Mouse (Mus musculus) left cerebral cortex, postnatal 36 days (tissue): Measurements from ENCODE around the gene Lefty1. TPM values are rescaled to one million over a fixed set of nuclear protein-coding genes. Genes with fewer than 3 reads are reported as not detected.
"Not testable (repeated sequence)": the region's sequence is repeated elsewhere in the genome, so short reads cannot be mapped to it uniquely, and the experiment has no call there.

ENCODE experiments used
- DNase-seq, 2 experiments: peaks; one replicate each; pipeline ENCODE4 v3.0.0; 2021 to 2022; ENCODE audit warnings: low spot score in 2 of 2, mixed read lengths in 1 of 2
- intact Hi-C: fragments of 180-260 bp; cut with DNase I; formaldehyde crosslinking; loops from one replicate; pipeline ENCODE4 v1.15.1; 2025
- total RNA-seq, 2 experiments: library from RNA; stranded (reverse); gene quantifications; 2 replicates each; pipeline ENCODE4 v1.2.3; 2021

Gene Lefty1
- total RNA-seq: under 1 TPM in 1 of 2 experiments, not detected in 1; 0.20 TPM

GRCm38 (mm10) chr1:180934467-180935419, at the start of gene Lefty1:
Gene Lefty1, plus strand, starts transcription at chr1:180935022.
- intact Hi-C loops: no loop called here
- DNase-seq: no peak

GRCm38 (mm10) chr1:180888556-180889042, 46.2 kb upstream of the Lefty1 start:
- DNase-seq: no peak
- intact Hi-C loops: no loop called here

- no peak for DNase-seq
- intact Hi-C loops: no loop called here
Measured at GRCm38 (mm10) chr1:180889172-180889571, 45.6 kb upstream of the Lefty1 start.

DNA sequence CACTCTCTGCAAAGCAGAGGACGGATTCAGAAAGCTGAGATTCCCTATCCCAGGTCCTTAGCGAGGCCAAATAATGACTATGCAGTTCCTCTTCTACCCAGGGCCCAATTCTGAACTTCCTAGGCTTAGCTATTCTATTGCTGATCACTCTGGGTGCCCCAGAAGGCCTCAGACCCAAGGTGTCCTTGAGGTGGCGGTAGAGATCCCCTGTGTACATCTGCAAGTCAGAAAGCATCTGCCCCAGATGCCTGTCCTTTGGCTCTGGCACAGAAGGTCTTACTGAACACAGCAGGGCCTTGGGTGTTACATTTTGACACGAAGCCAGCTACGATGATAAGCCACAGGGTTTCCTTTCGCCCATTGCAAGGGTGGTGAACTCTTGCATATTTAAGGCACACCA, 45.0 kb upstream of the Lefty1 start:
- intact Hi-C loops: loop anchor here (10.0 kb wide), 1 partner anchor 155 kb away; no protein-coding TSS in a partner anchor
- no peak for DNase-seq

DNA sequence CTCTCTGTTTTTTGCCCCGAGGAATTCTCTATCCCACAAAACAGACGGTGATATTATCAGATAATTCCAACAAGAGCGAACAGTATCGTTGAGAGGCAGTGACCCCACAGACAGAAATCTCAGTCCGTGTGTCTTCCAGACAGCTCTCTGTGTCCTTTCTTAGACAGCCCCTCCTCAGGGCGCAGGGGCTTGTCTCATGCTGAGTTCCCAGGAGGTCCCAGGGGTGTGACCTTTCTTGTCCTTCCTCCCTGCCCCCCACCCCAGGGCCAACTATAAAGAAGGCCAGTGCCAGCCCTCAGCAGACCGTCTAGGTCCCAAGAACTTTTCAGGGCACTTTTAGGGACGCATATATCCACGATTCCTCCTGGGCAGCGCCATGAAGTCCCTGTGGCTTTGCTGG, 42.0 kb upstream of the Lefty1 start, which contains the start of gene Lefty2:
Gene Lefty2 (plus strand): TSS at position 301 of the 400 bp plus-strand sequence.
- DNase-seq: no peak

DNA sequence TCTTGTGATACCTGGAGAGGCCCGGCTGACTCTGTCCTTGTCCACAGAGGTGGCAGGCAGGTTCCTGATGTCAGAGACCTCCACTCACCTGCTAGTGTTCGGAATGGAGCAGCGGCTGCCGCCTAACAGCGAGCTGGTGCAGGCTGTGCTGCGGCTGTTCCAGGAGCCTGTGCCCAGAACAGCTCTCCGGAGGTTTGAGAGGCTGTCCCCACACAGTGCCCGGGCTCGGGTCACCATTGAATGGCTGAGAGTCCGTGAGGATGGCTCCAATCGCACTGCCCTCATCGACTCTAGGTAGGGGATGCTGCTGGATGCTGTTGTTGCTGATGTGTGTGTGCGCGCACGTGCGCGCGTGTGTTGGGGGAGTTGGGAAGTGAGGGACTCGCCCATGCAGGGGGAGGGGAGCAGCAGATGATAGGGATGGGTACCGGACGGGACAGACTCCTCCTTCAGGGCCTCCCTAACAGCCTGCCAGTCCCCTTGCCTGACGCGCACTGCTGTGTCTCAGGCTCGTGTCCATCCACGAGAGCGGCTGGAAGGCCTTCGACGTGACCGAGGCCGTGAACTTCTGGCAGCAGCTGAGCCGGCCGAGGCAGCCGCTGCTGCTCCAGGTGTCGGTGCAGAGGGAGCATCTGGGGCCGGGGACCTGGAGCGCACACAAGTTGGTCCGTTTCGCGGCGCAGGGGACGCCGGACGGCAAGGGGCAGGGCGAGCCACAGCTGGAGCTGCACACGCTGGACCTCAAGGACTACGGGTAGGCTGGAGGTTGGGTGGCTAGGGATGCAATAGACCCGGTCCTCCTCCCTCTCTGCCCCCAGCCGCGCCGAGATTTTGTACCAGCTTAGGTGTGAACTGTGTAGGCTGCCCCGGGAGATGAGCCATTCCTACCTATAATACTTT, 40.5 kb upstream of the Lefty1 start:
- DNase-seq: not testable (repeated sequence)
- intact Hi-C loops: loop anchor here (10.0 kb wide), 1 partner anchor 150 kb away; no protein-coding TSS in a partner anchor

More for the DNA sequence above, 42.0 kb upstream of the Lefty1 start, which contains the start of gene Lefty2:
- intact Hi-C loops: loop anchor here (10.0 kb wide), 1 partner anchor 152 kb away; no protein-coding TSS in a partner anchor

- no peak for DNase-seq
- intact Hi-C loops: loop anchor here (2.0 kb wide), 1 partner anchor 74 kb away; no protein-coding TSS in a partner anchor
Measured at GRCm38 (mm10) chr1:180901107-180901506, 33.7 kb upstream of the Lefty1 start.

GRCm38 (mm10) chr1:180902915-180903314, 31.9 kb upstream of the Lefty1 start:
- no peak for DNase-seq
- intact Hi-C loops: no loop called here

DNA sequence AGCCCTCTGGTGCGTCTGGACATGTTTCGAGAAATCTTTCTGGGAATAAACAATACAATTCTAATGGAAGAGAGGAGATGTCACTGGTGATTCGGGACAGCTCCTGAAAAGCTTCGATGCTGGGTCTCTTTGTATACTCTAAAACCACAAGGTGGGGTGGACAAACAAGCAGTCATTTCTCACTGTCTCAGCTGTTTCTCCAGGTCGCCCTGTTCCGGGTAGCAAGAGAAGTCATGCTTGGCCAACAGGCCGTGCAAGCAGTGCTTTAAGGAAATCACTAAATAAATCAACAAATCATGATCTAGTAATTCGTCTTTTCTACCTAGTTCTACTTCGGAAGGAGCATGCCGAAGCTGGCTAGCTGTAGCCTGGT, 31.2 kb upstream of the Lefty1 start:
- intact Hi-C loops: no loop called here
- DNase-seq: no peak

- peak; percentile 90 to 92 for DNase-seq
- intact Hi-C loops: no loop called here
Measured at GRCm38 (mm10) chr1:180904039-180904814, 30.6 kb upstream of the Lefty1 start, which contains the start of gene Pycr2. Gene Pycr2, plus strand, starts transcription at chr1:180904293.

- intact Hi-C loops: no loop called here
Measured at GRCm38 (mm10) chr1:180904815-180905080, 30.1 kb upstream of the Lefty1 start.

GRCm38 (mm10) chr1:180905307-180905706, 29.5 kb upstream of the Lefty1 start:
- intact Hi-C loops: no loop called here

More at GRCm38 (mm10) chr1:180904815-180905080, 30.1 kb upstream of the Lefty1 start:
- DNase-seq: no peak

GRCm38 (mm10) chr1:180905876-180906275, 28.9 kb upstream of the Lefty1 start:
- no peak for DNase-seq
- intact Hi-C loops: no loop called here

More at GRCm38 (mm10) chr1:180905307-180905706, 29.5 kb upstream of the Lefty1 start:
- no peak for DNase-seq

GRCm38 (mm10) chr1:180906461-180907147, 28.2 kb upstream of the Lefty1 start:
- intact Hi-C loops: no loop called here
- DNase-seq: no peak

DNA sequence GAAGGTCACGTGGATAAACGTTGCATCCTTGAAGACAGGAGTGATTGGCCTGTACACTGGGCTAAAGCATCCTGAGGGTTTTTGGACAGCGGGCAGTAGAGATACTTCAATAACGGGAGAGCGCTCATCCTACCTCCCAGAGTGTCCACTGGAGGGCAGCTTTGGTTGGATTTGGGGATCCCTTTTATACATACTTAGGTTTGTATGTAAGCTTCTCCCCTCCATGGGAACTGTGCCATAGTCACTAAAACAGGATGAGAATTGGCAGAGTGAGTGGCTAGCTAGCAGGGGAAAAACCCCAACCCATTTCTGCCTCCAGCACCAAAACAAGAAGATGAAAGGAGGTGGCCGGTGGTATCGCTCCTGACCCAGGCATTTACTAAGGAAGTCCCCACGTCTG, 23.7 kb upstream of the Lefty1 start:
- DNase-seq: no peak

DNA sequence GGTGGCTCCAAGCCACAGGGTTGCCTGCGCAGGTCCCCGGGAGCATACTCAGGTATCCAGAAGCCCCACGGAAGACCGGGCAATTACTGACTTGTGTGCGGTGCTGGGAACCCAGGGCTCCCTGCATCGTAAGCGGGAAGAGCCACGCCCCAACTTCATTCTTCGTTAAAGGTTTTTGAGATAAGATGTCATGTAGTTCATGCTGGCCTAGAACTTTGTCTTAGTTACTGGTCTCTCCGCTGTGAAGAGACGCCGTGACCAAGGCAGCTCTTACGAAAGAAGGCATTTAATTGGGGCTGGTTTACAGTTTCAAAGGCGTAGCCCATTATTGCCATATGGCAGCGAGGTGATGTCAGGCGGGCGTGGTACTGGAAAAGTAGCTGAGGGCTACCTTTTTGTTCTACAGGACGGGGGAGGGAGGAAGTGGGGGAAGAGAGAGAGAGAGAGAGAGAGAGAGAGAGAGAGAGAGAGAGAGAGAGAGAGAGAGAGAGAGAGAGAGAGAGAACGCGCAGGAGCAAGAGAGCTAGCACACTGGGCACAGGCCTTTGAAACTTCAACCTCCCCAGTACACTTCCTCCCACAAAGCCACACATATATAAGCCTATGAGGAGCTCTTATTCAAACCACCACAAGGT, 23.1 kb upstream of the Lefty1 start:
- intact Hi-C loops: no loop called here
- DNase-seq: no peak

More for the DNA sequence above, 23.7 kb upstream of the Lefty1 start:
- intact Hi-C loops: no loop called here

GRCm38 (mm10) chr1:180912792-180913191, 22.0 kb upstream of the Lefty1 start:
- no peak for DNase-seq

GRCm38 (mm10) chr1:180913797-180914196, 21.0 kb upstream of the Lefty1 start:
- DNase-seq: no peak
- intact Hi-C loops: no loop called here

More at GRCm38 (mm10) chr1:180912792-180913191, 22.0 kb upstream of the Lefty1 start:
- intact Hi-C loops: no loop called here
